Mouse (Mus musculus): ENCODE measurements around the gene Pxmp4. TPM values are rescaled to one million over a fixed set of nuclear protein-coding genes. Genes with fewer than 3 reads are reported as not detected.

Pxmp4 gene
- total RNA-seq, 2 experiments from 2014 or later: 30.9 to 35.7 TPM

GRCm38 (mm10) chr2:154613118-154614115, 9.9 kb upstream of the Pxmp4 start, which contains the start of the genes Zfp341 and 4930519P11Rik:
TSS of gene Zfp341 (plus strand) at chr2:154613297.
TSS of gene 4930519P11Rik (minus strand) at chr2:154613437.
- peak; percentile 91 to 95 for DNase-seq

DNA sequence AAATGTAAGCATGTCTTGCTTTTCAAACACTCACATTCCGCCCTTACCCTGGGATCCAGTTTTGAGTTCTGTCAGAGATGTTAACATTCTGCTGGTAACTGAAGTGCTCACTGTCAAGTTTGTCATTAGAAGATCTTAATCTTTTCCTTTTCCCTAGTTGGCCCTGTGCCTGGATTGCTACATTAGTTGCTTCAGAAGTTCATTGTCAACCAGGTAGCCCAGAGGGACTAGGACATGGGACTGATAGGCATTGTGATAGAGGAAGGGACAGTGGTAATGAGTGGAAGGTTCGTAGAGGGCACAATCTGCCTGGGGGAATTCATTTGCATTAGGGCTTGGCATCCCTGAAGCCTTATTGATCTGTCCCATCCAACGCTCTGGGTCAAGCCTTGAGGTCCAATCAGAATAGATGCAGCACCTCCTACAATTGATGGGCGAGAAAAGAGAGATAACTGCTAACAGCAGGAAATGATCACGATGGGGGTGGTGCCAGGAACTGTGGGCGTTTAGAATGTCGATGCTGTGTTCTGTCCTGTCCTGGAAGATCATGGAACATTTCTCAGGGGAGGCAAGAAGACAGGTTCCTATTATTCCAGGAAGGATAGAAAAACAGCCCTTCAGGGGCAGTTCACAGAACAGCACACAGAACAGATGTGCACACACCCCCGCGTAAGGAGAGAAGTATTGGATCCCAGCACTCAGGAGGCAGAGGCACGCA, 5.7 kb upstream of the Pxmp4 start:
- DNase-seq: no peak

DNA sequence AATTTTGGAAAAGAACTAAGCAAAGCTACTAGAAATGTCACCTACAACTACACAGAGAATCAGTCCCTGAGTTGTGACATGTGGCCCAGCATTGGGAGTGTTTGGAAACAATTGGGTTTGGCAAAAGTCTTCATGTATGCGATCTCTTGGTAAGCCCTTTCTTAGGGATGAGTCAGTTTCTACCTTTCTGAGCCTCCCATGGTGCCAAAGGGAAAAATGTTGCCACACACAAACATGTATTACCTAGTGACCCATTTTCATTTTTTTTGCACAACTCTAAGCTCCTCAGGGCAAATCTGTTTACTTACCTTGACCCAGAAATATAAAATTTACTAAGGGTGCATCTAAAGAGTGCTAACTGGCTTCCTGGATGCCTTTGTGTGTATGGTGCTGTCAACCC, 3.5 kb upstream of the Pxmp4 start:
- no peak for DNase-seq

GRCm38 (mm10) chr2:154604156-154604555, 648 bp upstream of the Pxmp4 start:
- no peak for DNase-seq

DNA sequence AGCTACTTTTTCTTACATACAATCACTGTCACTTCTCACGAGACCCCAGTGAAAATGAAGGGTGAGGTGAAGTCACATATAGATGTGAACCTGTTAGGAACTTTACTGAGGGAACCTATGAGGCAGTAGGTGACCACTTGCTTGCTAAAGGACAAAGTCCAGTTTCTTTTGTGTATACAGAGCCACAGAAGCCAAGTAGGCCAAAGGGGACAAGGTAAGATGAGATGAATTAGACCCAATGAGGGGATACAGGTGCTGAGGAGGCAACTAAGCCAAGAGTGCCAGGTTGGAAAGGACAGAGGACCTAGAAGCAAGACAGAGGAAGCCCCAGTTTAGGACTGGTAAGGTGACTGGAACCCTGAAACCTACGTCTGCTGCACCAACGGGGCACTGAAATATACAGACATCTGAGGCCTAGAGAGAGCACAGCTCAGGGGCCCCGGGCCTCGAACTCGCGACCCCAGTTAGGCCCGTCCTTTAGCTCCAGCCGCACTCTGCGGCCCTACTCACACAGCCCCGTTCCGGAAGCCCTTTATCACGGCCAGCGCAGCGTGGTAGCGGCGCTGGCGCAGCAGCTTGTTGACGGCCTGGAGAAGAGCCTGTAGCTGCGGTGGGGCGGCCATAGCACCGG, 386 bp downstream of the Pxmp4 start:
- no peak for DNase-seq

- no peak for DNase-seq
Observed at GRCm38 (mm10) chr2:154601324-154601723, 2.2 kb downstream of the Pxmp4 start.

GRCm38 (mm10) chr2:154600586-154600985, 2.9 kb downstream of the Pxmp4 start:
- no peak for DNase-seq

DNA sequence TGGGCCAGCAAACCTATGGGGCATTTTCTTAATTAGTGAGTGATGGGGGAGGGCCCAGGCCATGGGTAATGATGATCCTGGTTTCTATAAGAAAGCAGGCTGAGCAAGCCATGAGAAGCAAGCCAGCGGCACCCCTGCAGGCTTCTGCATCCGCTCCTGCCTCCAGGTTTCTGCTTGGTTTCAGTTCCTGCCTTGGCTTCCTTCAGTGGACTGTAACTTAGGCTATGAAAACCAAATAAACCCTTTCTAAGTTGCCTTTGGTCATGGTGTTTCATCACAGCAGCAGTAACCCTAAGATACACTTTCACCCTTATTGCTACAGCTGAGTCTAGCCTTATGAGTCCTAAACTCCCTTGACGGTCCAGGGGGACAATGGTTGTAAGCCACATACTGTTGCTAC, 6.1 kb downstream of the Pxmp4 start:
- DNase-seq: no peak

- peak in 1 of 2 experiments; percentile 28 for DNase-seq
Observed at GRCm38 (mm10) chr2:154595775-154596174, 7.7 kb downstream of the Pxmp4 start.

DNA sequence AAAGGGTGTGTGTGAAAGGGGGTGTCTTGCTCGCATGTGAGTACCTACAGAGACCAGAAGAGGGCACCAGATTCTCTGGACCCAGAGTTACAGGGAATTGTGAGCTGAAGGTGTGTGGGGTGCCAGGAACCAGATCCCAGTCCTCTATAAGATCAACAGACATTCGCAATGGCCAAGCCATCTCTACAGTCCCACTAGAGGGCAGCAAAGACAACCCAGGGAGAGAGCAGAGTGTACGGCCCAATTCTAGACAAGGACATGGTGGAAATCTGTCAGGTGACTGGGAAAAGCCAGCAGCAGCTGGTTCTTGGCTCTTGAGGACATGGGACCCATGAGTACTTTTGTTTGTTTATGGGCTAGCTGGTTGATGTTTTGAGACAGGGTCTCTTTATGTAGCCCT, 10.5 kb downstream of the Pxmp4 start:
- DNase-seq: peak; percentile 37 to 62

- no peak for DNase-seq
Observed at GRCm38 (mm10) chr2:154591239-154591638, 12.3 kb downstream of the Pxmp4 start.

- DNase-seq: no peak
Observed at GRCm38 (mm10) chr2:154589051-154589450, 14.5 kb downstream of the Pxmp4 start.

- DNase-seq: peak in 1 of 2 experiments; percentile 37
Observed at GRCm38 (mm10) chr2:154586405-154586804, 17.1 kb downstream of the Pxmp4 start.

DNA sequence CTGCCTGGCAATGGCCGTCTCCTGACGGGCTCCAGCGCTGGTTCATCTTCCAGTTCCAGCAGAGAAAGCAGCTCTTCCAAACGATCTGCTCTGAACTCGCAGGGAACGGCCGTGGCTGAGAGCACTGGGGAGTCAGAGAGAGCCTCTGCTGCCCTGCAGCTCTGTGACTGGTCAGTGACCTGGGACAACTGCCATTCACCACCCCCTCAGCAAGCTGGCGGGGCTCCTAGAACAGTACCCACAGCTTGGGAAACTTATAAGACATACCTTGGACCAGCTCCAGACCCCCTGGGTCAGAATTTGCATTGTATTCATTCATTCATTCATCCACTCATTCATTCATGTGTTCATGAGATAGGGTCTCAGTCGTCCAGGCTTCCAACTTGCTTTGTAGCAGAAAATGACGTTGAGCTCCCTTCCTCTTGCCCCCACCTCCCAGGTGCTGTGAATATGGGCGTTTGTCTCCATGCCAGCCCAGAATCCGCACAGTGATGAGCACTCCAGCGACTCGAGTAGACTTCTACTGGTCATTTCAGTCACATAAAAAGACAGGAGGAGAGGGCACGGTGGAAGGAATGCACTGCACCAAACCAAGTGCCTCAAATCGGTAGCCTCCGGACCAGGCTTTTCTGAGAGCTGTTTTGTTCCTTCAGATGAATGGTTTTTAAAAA, 18.4 kb downstream of the Pxmp4 start:
- DNase-seq: no peak

DNA sequence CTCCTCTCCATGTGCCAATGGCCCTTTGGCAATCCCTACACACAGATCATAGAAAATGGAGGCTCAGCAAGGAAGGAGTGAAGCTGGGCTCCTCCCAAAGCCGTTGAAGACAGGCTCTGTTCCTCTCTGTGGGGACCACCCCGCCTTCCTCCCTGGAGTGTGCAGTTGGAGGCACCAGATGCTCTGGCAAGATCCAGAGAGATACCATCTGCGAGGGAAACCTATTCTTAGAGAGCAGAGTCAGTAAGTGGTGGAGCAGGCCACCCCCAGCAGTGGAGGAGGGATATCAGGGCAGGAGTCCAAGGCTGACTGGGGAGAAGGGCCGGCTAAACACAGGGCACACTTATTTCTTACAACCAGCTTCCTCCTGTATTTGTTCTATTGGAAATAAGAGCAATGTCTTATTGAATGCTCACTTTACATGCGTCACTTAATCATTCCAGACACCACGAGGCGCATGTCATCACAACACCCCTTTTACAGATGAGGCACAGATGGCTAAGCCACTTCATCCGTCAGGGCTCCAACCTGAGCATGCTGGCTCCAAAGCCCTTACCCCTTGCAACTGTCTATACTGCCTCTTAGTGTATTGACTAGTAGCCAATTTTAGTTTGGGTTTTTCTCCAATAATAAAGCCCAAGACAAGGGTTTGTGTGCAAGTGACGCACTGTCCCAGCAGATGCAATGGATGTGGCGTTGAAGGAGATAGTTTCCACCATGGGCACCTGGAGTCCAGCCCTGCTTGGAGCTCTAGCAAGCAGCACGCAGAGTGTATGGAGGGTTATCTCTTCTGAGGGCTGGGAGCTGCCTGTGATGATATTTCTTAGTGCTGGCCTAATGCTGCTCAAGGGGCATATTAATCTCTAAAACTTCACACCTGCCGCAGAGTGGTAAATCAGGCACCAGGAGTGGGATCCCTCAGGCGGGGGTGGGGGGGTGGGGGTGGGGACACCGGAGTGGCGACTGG, 19.3 kb downstream of the Pxmp4 start:
- no peak for DNase-seq

DNA sequence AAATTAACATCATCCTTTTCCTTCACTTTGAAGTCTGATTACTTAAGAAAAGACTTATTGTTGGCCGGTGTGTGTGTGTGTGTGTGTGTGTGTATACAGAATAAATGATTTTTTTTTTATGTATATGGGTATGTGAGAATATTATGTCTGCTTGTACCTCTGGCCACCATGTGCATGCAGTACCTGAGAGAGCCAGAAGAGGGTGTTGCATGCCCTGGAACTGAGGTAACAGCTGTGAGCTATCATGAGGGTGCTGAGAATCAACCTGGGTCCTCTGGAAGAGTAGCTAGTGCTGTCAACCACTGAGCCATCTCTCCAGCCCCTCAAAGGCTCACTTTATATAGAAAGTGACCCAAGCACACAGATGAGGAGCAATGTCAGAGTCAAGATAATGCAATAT, 22.1 kb downstream of the Pxmp4 start:
- DNase-seq: no peak

DNA sequence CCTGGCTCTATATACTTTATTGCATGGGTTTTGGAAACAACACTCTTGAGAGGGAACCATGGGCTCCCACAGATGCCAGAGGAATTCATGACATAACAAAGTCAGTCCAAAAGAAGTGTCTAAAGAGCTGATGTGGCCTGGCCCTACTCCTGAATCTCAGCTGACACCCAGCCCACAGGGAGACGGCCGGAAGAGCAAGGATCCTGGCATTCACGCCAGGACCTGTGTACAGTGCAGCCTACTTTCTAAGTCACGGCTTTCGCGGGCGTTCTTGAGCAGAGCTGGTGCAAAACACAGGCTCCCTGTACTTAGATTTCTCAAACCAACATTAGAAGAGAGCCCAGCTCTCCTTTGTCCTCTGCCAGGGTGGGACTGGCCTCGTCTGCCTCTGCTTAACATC, 22.9 kb downstream of the Pxmp4 start:
- peak in 1 of 2 experiments; percentile 49 for DNase-seq

DNA sequence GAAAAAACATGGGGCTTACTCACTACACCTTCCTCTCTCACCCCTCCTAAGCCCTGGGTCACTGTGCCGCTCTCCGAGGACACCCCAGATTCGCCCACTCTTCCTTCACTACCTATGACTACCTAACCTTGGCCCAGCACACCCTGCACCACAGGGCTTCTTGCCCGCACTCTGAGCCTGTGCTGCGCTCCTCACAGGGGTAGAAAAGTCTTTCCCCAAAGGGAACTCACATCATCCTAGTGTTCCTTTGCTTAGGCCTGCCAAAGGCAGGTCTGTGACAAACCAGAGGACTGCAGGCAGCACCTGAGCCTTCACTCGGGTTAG, 25.8 kb downstream of the Pxmp4 start:
- no peak for DNase-seq

- no peak for DNase-seq
Observed at GRCm38 (mm10) chr2:154576876-154577743, 26.4 kb downstream of the Pxmp4 start.

- no peak for DNase-seq
Observed at GRCm38 (mm10) chr2:154574271-154574670, 29.2 kb downstream of the Pxmp4 start.

Data from adrenal gland, postnatal 36 days (tissue).